Mouse (Mus musculus) cerebellum, postnatal 36 days (tissue): ENCODE results near the gene Myh11.
A peak's percentile ranks its signal among the peaks of the same experiment; 100 is the strongest.

Experiments
- DNase-seq, 2 experiments: peaks; one replicate each; pipeline ENCODE4 v3.0.0; 2021 to 2022; ENCODE audit warnings: mixed read lengths in 2 of 2

Myh11 gene

GRCm38 (mm10) chr16:14291223-14291622 lies at the start of gene Myh11:
Gene Myh11 (minus strand): TSS chr16:14291372.
- DNase-seq: peak; percentile 35 to 42

- no peak for DNase-seq
Measured at GRCm38 (mm10) chr16:14328156-14328555, 37.0 kb upstream of the Myh11 start.

DNA sequence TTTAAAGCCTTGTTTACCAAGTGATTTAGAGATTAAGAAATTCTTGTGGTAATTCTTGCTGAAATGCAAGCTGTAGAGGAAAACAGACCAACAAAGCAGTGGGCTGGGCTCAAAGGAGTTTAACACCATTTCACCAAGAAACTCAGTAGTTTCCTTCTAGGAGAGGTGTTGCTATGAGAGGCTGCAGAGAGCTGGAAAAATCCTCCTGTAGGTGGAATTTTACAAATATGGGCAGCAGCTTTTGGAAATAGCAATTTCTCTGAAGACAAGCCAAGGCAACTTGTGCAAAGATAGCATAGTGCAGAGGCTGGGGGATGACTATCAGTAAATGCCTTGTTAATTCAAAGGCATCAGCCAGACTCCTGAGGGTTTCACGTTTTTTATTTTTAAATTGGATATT lies 29.3 kb upstream of the Myh11 start:
- no peak for DNase-seq

GRCm38 (mm10) chr16:14319681-14320080 lies 28.5 kb upstream of the Myh11 start:
- DNase-seq: no peak

- DNase-seq: peak; percentile 99
Measured at GRCm38 (mm10) chr16:14316884-14317876, 26.0 kb upstream of the Myh11 start, which contains the start of gene Fopnl. Gene Fopnl (minus strand): TSS chr16:14317405.

DNA sequence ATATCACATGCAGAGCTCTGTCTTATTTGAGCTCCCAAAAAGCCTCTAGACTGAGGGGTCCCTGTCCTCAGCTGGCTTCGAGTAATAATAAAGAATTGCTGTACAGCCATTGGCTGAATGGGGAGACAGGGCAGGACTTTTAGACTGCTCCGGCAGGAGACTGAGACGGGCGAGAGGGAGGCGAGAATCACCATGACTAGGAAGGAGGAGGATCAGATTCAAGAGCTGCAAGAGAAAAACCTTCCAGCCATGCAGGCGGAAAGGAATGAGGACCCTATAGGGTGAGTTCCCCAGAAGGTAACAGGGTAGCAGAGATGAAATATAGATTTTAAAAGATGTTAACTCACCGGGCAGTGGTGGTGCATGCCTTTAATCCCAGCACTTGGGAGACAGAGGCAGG lies 21.7 kb upstream of the Myh11 start:
- DNase-seq: no peak

GRCm38 (mm10) chr16:14311371-14311770 lies 20.2 kb upstream of the Myh11 start:
- no peak for DNase-seq

DNA sequence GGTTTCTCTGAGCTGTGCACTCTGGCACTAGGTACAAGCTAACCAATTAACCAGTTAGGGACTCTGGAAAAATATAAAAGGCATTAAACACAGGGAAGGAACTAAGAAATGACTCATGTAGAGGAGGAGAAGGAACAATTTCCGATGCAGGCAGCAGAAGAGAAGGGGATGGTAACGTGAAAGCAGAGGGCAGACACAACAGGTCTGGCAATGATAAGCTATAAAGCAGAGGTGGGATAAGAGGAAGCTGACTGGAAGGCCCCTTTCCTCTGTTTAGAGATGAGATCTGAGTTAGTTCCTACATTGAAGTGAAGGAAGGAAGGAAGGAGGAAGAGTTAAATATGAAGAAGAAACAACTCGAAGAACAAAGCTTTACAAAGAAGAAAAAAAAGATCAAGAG lies 18.7 kb upstream of the Myh11 start:
- DNase-seq: no peak

DNA sequence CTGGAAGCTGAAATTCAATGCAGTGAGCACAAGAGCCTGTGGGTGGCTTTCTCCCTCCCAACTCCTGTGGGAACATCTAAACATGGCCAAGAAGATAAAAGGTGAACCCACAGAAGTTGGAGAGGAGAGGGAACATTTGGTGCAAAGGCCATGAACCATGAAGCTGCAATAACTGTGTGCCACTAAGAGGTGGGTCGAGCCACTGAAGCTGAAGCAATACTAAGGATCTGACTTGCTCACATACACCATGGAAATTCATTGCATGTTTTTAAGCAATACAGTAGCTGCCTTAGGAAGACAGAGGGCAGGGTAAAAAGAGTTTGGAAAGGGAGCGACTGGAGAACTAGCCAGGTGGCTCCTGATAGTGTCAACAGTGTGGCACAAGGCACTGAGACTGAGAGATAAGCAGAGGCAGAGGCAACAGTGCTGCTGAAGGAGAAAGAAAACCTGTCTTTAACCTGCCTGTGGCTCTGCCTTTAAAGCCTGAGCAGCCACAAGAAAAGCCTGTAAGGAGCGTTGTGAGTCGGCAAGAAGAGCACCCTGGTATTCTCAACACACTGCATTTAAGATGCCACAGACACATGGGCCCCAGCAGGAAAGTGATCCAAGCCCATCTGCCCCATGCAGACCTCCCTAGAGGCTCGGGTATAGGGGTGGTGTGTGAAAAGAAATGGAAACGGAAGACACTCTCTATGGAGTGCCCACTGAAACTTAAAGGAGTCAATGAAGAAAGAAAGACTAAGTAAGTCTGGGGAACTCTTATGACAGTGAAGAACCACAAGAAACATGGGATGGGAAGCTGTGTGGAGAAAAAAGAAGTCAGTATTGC lies 17.3 kb upstream of the Myh11 start:
- DNase-seq: no peak

DNA sequence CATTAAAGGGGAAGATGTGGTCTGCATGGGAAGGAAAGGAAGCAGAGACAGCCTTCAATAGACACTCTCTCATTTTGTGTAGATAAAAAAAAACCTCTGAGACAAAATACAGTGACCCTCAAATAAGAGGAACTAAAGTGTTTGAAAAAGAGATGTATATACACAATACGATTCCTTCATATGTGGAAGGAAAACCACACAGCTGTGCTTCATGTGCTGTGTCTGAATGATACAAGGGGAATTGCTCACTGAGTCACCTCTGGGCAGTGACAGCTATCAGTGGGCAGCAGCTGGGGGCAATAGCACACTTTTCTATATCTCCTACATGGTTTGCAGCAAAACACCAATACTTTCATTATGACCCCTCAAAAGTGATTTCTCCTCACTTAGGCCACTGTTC lies 16.2 kb upstream of the Myh11 start:
- DNase-seq: no peak

GRCm38 (mm10) chr16:14306451-14306850 lies 15.3 kb upstream of the Myh11 start:
- no peak for DNase-seq

DNA sequence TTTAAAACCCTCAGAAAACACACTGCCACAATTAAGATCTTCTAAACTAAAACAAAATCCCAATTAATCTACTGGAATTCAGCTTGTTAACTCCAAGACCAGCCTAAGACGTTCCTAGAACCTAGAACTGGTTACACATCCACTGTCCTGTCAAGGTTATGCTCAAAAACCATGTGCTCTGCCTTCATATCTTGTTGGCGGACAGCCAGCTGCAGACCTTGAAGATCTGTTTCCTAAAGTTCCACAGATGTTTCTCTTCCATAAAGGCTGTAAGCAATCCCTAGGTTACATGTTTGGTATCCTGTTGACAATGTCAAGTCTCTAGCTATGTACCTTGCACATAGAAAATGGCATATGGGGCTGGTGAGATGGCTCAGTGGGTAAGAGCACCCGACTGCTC lies 13.6 kb upstream of the Myh11 start:
- no peak for DNase-seq

DNA sequence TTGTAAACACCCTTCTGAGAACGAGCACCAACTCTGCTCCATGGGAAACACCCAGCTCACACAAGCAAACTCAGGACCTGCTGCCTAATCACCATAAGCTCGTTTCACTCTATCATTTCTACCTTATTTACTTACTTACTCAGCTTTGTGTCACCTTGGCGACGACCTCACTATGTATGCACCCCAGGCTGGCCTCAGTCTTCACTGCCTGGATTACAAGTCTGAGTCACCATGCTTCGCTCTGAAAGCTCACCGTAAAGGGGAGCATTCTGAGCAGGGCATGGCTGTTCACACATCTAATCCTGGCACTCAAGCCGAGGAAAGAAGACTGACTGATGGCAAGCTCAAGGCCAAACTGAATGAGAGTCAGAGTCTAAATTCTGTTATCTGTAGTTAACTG lies 12.5 kb upstream of the Myh11 start:
- no peak for DNase-seq

GRCm38 (mm10) chr16:14303148-14303547 lies 12.0 kb upstream of the Myh11 start:
- DNase-seq: no peak

DNA sequence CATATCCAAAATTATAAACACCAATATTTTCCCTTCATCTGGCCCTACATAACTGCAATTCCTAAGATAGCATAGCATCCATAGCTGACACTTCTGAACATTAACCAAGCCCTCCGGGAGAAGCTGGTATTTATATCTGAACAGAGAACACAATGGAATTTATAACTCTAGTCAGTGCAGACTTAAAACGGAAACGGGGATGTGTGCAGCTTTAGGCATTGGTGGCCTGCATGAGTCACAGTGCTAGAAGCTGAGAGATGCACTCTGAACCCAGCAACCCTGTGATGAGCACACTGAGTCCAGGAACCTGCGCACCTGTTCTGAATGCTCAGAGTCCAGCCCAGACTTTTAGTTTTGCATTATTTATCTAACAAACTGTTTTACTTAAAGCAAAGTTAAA lies 7.3 kb upstream of the Myh11 start:
- DNase-seq: no peak

GRCm38 (mm10) chr16:14297746-14298145 lies 6.6 kb upstream of the Myh11 start:
- DNase-seq: no peak

DNA sequence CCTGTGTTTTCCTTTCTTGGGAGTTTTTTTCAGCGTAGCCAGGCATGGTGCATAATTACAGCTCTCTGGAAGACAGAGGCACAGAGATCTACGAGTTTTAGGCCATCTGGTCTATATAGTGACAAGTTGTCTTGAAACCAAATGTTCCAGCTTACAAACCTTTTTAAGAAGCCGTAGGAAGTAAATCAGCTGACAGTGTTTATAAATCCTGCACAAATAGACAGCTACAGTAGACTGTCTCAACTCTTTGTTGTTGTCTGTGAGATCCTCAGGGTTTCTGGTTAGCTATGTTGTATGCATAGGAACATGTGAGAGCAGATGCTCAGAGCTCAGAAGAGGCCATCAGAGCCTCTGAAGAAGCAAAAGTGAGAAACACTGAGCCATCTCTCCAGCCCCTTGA lies 6.0 kb upstream of the Myh11 start:
- DNase-seq: no peak

DNA sequence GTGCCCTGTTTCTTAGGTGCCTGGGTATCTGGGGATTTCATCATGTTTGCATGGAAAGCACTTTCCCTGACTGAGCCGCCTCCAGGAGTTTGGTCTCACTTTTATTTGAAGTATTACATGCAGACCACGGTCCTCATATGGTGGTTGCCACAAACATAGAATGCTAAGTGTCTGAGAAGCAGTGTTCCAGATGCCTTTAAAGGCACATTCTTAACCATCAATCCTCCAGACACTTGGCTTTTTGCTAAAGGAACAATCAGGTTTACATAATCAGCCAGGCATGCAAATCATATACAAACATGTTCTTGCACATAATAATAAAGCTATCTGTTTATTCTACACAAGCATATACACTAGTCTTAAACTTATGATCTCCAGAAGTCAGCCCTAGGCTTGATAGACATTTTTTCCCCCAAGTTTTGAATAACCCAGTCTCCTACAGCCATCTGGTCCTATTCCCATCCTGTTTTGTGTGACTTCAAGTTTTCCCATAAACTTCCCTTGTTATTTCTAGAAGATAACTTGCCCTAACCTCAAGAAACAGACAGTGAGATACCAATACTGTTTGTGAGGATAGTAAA lies 5.5 kb upstream of the Myh11 start:
- DNase-seq: no peak

DNA sequence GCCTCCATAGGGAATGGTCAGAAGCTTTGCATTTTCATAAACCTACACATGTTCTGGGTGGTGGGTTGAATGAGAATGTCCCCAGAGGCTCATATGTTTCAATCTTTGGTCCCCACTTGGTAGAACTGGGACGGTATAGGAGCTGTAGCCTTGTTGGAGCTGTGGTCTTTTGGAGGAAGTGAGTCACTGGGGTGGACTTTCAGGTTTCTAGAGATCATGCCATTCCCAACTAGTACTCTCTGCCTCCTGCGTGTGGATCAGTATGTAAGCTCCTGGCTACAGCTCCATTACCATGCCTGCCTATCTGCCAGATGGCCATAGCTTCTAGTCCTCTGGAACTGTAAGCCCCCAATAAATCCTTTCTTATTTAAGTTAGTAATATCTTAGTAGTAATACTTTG lies 4.1 kb upstream of the Myh11 start:
- DNase-seq: no peak

DNA sequence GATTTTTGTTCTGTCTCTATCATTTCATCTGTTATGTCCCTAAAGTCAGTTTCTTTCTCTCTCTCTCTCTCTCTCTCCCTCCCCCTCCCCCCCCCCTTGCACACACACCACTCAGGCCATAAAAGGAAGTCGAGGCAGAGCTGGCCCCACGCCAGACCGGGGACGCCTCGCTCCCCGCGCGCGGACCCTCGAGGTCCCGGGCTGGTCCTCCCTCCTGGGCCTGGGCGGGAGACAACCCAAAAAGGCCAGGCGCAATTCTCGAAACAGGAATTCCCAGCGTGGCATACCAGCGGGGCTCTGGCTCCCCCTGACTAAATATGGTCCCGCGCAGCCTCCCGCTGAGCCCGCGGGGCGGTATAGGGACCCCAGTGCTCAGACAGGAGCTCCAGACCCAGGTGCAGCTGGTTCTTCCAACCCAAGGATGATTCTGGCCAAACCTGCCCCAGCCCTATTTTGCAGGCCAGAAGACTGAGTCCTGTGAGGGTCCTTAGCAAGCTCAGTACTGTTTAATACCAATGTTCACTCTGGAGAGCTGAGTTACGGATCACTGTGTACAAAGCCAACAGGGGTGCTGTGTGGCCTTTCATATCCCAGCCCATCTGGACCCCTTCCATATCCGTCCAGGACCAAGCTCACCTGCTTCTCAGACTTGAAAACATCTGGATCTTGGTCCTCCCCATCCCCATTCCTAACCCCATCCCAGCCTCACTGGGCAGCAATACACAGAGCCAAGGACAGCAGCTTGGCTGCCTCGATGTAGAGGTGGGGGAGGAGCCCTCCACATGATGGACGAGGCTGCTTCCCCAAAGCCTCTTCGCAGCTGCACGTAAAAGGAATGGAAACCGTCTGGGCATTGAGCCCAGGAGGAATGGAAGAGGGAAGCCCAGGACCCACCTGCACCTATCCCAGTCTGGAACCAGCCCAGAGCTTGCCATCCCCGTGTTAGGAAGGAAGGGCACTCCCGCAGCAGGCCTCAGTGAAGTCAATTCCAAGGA lies 1.3 kb upstream of the Myh11 start:
- peak in 1 of 2 experiments; percentile 8 for DNase-seq

- DNase-seq: no peak
Measured at GRCm38 (mm10) chr16:14272374-14272965, 18.7 kb downstream of the Myh11 start.
